Mouse (Mus musculus): ENCODE measurements at regions not wholly inside any gene's neighbourhood (a gene's known extent, or its start where the extent isn't known, plus 50 kb on each side); places are given as distances from the start of the nearest gene placed in this dataset.

DNA sequence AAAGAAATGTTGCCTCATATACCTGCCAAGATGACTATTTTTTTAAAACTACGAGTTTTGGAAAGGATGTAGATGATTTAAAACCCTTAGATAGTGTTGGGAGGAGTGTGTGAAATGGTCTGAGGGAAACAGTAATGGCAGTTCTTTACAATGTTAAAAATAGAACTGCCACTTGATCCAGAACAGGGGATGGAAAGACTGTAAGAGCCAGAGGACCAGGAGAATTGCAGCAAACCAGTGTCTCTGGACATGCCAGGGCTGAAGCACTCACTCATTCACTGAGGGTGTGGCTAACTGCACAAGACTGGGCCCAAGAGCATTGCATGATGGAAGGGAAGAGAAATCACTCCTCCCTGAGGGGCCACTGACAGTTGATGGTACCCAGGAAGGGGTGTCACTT, 53.9 kb upstream of the Rasgef1b start:
- TF ChIP-seq FLI1 (IDR thresholded peaks at IDR 0.05; ENCODE audit: low read length) (no peak), GATA1 (IDR thresholded peaks at IDR 0.05; ENCODE audit: borderline replicate concordance, low read length) (no peak)
- Histone ChIP-seq H3K4me1 (no peaks in the 10 kb centered on the region), H3K27me3 (replicated peaks) (peaks cover 3% of the 10 kb centered on the region), H3K36me3 (replicated peaks; ENCODE audit: low read length) (no peaks in the 10 kb centered on the region), H3K4me3 (replicated peaks) (no peak overlapping the region), H3K9me3 (peaks cover 13% of the 10 kb centered on the region)

DNA sequence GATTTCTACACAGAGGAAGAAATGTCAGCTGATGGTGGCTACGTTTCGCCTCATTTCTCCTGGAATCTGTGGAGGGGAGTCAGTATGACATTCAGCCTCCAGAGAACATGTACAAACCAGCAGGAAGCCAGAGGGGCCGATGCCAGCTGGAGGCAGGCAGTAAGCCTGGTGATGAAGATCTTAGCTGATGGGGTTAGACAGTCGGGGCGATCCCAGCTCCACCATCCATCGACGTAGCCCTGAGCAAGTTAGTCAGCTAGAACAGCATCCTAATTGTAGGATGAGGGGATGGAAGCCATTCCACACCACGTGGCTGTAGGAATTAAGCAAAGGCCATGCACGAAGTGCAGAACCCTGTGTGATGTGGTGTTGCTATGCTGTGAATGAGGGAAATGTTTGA, 57.0 kb upstream of the Rasgef1b start:
- H3K9me3 ChIP-seq: peaks cover 13% of the 10 kb centered on the region
- TF ChIP-seq GATA1 (IDR thresholded peaks at IDR 0.05; ENCODE audit: borderline replicate concordance, low read length): no peak
- H3K36me3 ChIP-seq (replicated peaks; ENCODE audit: low read length): no peaks in the 10 kb centered on the region
- no peaks in the 10 kb centered on the region for H3K4me1 ChIP-seq
- H3K4me3 ChIP-seq (replicated peaks): peak overlapping the region; percentile 38
- H3K27me3 ChIP-seq (replicated peaks): peaks cover 3% of the 10 kb centered on the region

DNA sequence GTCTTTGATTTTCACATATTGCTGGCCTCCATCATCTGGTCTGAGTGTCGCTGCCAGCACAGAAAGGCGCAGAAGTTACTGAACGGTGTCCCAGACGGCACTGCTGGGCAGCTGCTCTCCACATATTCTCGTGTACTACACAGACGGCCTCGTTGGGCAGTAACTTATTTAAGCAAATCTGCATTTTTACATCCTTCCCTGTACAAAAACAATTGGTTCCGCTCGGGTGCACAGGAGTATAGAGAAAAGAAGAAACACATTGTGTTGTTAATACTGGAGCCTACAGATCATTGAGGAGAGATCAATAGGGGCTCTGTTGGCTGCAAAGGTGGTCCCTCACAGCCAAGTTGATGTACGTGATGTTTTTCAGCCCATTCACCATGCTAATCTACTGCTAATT, 58.4 kb upstream of the Rasgef1b start:
- H3K36me3 ChIP-seq (replicated peaks; ENCODE audit: low read length): no peaks in the 10 kb centered on the region
- H3K4me3 ChIP-seq (replicated peaks): no peak overlapping the region
- no peak for TF ChIP-seq GATA1 (IDR thresholded peaks at IDR 0.05; ENCODE audit: borderline replicate concordance, low read length)
- H3K4me1 ChIP-seq: no peaks in the 10 kb centered on the region
- peaks cover 3% of the 10 kb centered on the region for H3K27me3 ChIP-seq (replicated peaks)
- peaks cover 13% of the 10 kb centered on the region for H3K9me3 ChIP-seq

DNA sequence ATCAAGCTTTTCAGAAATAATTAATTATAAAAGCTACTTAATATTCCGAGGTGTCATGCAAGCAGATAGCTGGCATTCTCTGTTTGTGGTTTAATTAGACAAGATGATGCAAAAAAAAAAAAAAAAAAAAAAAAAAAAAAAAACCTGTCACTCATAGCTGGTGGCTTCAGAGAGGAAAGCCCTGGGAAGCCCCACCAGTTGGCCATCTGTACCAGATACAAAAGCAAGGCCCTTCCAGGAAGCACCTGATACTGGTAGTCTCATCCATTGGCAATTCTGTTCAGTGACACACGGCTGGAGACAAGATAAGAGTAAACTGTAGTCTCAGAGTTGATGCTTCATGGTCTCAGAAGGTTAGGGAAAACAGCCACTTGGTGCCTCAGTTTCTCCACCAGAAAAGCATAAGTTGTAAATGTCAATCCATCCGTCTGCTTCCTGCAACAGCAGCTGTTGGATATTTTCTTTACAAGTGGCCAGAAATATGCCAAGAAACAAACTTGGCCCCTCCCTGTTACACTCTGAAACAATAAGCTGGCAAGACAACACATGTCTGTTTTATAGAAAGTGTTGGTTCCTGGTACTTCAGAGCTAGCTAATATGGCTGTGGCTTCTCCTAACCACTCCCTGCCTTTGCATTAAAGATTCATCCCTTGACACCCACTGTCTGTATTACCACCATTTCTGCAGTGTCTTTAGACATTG, 59.0 kb upstream of the Rasgef1b start:
- H3K4me1 ChIP-seq: no peaks in the 10 kb centered on the region
- H3K36me3 ChIP-seq (replicated peaks; ENCODE audit: low read length): no peaks in the 10 kb centered on the region
- H3K9me3 ChIP-seq: peaks cover 13% of the 10 kb centered on the region
- H3K27me3 ChIP-seq (replicated peaks): peaks cover 3% of the 10 kb centered on the region
- H3K4me3 ChIP-seq (replicated peaks): no peak overlapping the region
- TF ChIP-seq GATA1 (IDR thresholded peaks at IDR 0.05; ENCODE audit: borderline replicate concordance, low read length): no peak
- no peak for TF ChIP-seq FLI1 (IDR thresholded peaks at IDR 0.05; ENCODE audit: low read length)

DNA sequence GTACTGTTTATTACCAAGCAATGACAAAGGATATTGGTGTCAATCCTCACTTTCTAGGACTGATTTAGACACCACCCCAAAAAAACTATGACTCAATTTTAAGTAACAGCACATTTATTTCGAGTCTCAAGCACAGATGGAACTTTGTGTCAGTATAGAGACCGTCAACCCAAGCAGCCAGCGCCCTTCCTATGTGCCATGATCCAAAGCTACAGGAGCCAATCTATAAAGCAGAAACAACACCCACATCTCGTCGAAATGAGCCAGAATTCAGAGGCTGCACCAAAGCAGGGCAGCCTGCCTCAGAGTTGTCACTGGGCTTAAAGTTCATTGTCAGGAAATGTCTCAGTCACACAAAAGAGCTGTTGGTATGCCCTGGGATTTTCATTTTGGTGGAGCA, 61.9 kb upstream of the Rasgef1b start:
- TF ChIP-seq FLI1 (IDR thresholded peaks at IDR 0.05; ENCODE audit: low read length) (no peak), GATA1 (IDR thresholded peaks at IDR 0.05; ENCODE audit: borderline replicate concordance, low read length) (no peak)
- peaks cover 9% of the 10 kb centered on the region for H3K9me3 ChIP-seq
- no peaks in the 10 kb centered on the region for H3K4me1 ChIP-seq

DNA sequence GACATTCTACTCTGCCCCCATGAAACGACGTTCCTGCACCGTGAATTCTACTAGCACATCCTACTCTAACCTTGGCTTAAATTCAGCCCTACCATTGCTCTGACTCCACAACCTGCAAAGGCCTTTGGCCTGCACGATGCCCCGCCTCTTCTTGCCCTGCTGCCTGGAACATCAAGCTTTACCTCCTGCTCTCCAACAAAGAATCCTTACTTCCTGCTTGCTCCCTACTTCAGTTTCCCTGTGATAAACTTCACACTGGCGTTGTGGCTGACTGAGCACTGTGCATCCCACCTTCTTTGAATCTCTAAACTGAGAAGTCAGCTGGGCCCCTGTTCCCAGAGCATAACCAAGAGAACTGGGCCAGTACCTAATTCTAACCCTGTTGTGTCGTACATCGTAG, 71.7 kb upstream of the Rasgef1b start:
- no peaks in the 10 kb centered on the region for H3K36me3 ChIP-seq (replicated peaks; ENCODE audit: low read length)

More for the DNA sequence above, 61.9 kb upstream of the Rasgef1b start:
- no peaks in the 10 kb centered on the region for H3K36me3 ChIP-seq (replicated peaks; ENCODE audit: low read length)
- H3K4me3 ChIP-seq (replicated peaks): no peak overlapping the region
- peaks cover 3% of the 10 kb centered on the region for H3K27me3 ChIP-seq (replicated peaks)

DNA sequence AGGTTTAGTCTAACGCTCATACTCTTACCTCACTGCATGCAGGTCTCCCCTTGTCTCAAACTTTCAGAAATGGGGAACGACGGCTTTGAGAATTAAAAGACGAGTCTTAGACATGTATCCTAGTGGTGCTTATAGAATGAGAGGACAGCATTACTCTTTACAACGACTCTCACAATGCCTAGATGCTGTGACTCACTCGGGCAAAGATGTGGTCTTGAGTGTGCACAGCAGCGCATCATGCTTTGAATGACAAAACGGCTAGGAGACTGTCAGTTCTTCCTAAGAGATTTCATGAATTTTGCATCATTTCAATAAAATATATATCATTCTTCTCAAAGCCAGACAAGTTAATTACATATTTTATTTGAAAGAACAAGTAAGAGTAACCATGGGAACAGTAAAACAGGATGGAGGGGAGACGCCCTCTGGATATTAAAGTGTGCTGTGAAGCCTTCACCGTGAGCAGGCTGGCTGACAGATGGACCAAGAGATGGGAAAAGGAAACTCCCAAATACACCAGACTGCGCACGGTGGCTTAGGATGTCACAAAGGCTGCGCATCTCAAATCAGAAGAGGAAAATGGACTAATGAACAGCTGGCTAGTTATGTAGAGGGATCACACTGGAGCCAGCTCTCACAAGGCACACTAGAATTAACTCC, 73.1 kb upstream of the Rasgef1b start:
- Histone ChIP-seq H3K36me3 (replicated peaks; ENCODE audit: low read length) (no peaks in the 10 kb centered on the region), H3K4me1 (no peaks in the 10 kb centered on the region; the same call in 1 of the 2 replicates), H3K4me3 (replicated peaks) (no peak overlapping the region), H3K9me3 (peaks cover 10% of the 10 kb centered on the region; the same call in 1 of the 2 replicates), H3K27me3 (replicated peaks) (peaks cover 5% of the 10 kb centered on the region)
- TF ChIP-seq GATA1 (IDR thresholded peaks at IDR 0.05; ENCODE audit: borderline replicate concordance, low read length): no peak
- TF ChIP-seq FLI1 (IDR thresholded peaks at IDR 0.05; ENCODE audit: low read length): no peak

More for the DNA sequence above, 71.7 kb upstream of the Rasgef1b start:
- Histone ChIP-seq H3K9me3 (peaks cover 10% of the 10 kb centered on the region; the same call in 1 of the 2 replicates), H3K4me3 (replicated peaks) (no peak overlapping the region), H3K27me3 (replicated peaks) (peaks cover 5% of the 10 kb centered on the region), H3K4me1 (no peaks in the 10 kb centered on the region; the same call in 1 of the 2 replicates)
- TF ChIP-seq FLI1 (IDR thresholded peaks at IDR 0.05; ENCODE audit: low read length) (no peak), GATA1 (IDR thresholded peaks at IDR 0.05; ENCODE audit: borderline replicate concordance, low read length) (no peak)

DNA sequence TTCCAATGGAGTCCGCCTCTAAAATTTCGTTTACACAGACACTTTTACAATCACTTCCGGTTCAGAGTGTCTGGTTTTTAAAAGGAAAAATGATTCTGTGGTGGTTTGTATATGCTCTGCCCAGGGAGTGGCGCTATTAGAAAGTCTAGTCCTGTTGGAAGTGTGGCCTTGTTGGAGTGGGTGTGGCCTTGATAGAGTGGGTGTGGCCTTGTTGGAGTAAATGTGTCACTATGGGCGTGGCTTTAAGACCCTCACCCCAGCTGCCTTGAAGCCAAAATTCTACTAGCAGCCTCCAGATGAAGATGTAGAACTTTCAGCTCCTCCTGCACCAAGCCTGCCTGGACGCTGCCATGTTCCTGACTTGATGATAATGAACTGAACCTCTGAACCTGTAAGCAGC, 79.2 kb upstream of the Vamp9 start:
- no peak for TF ChIP-seq GATA1 (IDR thresholded peaks at IDR 0.05; ENCODE audit: borderline replicate concordance, low read length)
- TF ChIP-seq FLI1 (IDR thresholded peaks at IDR 0.05; ENCODE audit: low read length): no peak
- H3K9me3 ChIP-seq: no peaks in the 10 kb centered on the region

DNA sequence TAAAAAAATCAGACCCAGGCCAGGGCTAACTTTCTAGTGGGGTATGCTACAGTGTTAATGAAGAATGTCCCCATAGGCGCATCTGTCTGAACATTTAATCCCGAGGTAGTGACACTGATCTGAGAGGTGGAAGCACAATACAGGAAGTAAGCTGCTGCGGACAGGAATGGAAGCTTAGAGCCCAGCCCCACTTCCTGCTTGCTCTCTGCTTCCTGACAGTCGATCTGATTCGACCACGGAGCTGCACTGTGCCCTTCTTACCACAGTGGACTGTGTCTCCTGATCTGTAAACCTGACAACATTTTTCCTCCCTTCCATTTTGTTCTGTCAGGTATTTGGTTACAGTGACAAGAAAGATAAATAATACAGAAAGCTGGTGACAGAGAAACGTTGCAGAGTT, 77.5 kb upstream of the Vamp9 start:
- Histone ChIP-seq H3K27me3 (replicated peaks) (no peaks in the 10 kb centered on the region), H3K4me3 (replicated peaks) (peak overlapping the region; percentile 11), H3K4me1 (peaks cover 12% of the 10 kb centered on the region), H3K9me3 (no peaks in the 10 kb centered on the region), H3K36me3 (replicated peaks; ENCODE audit: low read length) (no peaks in the 10 kb centered on the region)
- TF ChIP-seq GATA1 (IDR thresholded peaks at IDR 0.05; ENCODE audit: borderline replicate concordance, low read length) (no peak), FLI1 (IDR thresholded peaks at IDR 0.05; ENCODE audit: low read length) (no peak)

More for the DNA sequence above, 79.2 kb upstream of the Vamp9 start:
- no peak overlapping the region for H3K4me3 ChIP-seq (replicated peaks)
- no peaks in the 10 kb centered on the region for H3K36me3 ChIP-seq (replicated peaks; ENCODE audit: low read length)
- no peaks in the 10 kb centered on the region for H3K27me3 ChIP-seq (replicated peaks)
- H3K4me1 ChIP-seq: peaks cover 15% of the 10 kb centered on the region

DNA sequence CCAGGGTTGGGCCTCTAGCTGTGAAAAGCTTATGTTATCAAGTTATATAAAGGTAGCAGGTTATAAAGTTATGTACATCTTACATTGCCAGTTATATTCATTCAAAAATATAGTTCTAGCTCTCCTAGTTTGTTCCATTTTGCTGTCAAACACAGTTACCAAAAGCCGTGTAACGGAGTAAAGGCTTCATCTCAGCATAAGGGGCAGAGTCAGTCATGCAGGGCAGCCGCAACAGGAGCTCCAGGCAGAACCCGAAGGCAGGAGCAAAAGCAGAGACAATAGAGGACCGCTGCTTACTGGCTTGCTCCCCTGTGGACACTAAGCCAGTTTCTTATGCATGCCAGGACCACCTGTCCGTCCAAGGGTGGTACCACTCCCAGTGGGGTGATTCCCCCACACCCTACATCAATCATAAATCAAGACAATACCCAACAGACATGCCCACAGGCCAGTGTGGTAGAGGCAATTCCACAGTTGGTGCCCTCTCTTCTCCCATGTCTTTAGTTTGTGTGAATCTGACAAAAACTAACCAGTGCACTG, 67.7 kb upstream of the Vamp9 start:
- Histone ChIP-seq H3K4me3 (replicated peaks) (no peak overlapping the region), H3K9me3 (no peaks in the 10 kb centered on the region), H3K27me3 (replicated peaks) (peaks cover 3% of the 10 kb centered on the region), H3K36me3 (replicated peaks; ENCODE audit: low read length) (no peaks in the 10 kb centered on the region), H3K4me1 (no peaks in the 10 kb centered on the region; the same call in 1 of the 2 replicates)
- TF ChIP-seq GATA1 (IDR thresholded peaks at IDR 0.05; ENCODE audit: borderline replicate concordance, low read length) (no peak), FLI1 (IDR thresholded peaks at IDR 0.05; ENCODE audit: low read length) (no peak)

Data from megakaryocyte, embryonic 14.5 days (primary cell).